Mouse (Mus musculus): ENCODE results near the gene Syt15. TPM values are rescaled to one million over a fixed set of nuclear protein-coding genes. Genes with fewer than 3 reads are reported as not detected.

Gene Syt15
- total RNA-seq, 2 experiments from 2014 or later: 0.78 to 0.82 TPM

Other genes with a start within 250 kb of the Syt15 start
- under 1 TPM in 1 of 2 experiments, not detected in 1; 0.04 TPM for gene Zfp488, start 240.8 kb upstream of the Syt15 start, total RNA-seq (2021)
- gene Gm30083, start 204.4 kb upstream of the Syt15 start, total RNA-seq (2021): not detected
- not detected for gene Gm5460, start 202.8 kb upstream of the Syt15 start, total RNA-seq (2021)
- gene Antxrl, start 166.9 kb upstream of the Syt15 start, total RNA-seq (2021): not detected
- gene Anxa8, start 133.6 kb upstream of the Syt15 start, total RNA-seq (2021): under 1 TPM; 0.72 to 0.89 TPM
- not detected for gene A630023A22Rik, start 116.8 kb upstream of the Syt15 start, total RNA-seq (2021)
- gene Npy4r, start 67.1 kb upstream of the Syt15 start, total RNA-seq (2021): under 1 TPM; 0.09 to 0.23 TPM
- gene Gprin2, start 17.9 kb upstream of the Syt15 start, total RNA-seq (2021): under 1 TPM; 0.16 to 0.86 TPM
- gene Shld2, start 90.9 kb downstream of the Syt15 start, total RNA-seq (2021): 1 to 10 TPM; 6.8 to 7.0 TPM
- gene Glud1, start 91.1 kb downstream of the Syt15 start, total RNA-seq (2021): 100 to 1,000 TPM; 110 to 129 TPM
- under 1 TPM in 1 of 2 experiments, not detected in 1; 0.66 TPM for gene Fam25c, start 135.8 kb downstream of the Syt15 start, total RNA-seq (2021)
- gene Sncg, start 155.2 kb downstream of the Syt15 start, total RNA-seq (2021): 1 to 10 TPM; 3.0 to 9.9 TPM
- 10 to 100 TPM; 16.6 to 20.1 TPM for gene Mmrn2, start 155.9 kb downstream of the Syt15 start, total RNA-seq (2021)

Data from gastrocnemius, postnatal 14 days (tissue).